Mouse (Mus musculus): Measurements from ENCODE around the gene Tstd2. TPM values are rescaled to one million over a fixed set of nuclear protein-coding genes. Genes with fewer than 3 reads are reported as not detected.

Tstd2 gene
- polyA plus RNA-seq, 1 experiment from 2014 or later, result 34.0 TPM

DNA sequence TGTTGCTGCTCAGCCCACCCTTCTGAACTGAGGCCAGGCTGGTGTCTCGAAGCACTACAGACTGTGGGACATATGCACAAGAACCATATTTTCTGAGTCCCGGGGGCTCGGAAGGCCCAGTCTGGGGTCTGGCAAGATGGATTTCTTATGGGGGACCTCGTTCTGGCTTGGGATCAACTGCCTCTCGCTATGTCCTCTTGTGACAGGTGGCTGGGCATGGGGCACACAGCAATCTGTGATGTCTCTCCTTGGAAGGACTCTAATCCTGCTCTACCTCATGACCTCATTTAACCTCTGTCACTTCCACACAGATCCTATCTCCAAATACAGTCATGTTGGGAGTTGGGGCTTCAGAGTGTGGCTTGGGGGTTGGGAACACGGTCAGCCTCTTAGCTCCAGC lies 65.9 kb downstream of the Tstd2 start:
- Histone ChIP-seq H3K4me3 (no peak overlapping the region), H3K27ac (replicated peaks) (no peak overlapping the region), H3K4me1 (replicated peaks) (no peaks in the 10 kb centered on the region), H3K4me2 (no peak overlapping the region), H3K27me3 (no peaks in the 10 kb centered on the region), H3K9ac (no peak overlapping the region), H3K9me3 (no peaks in the 10 kb centered on the region), H3K36me3 (no peaks in the 10 kb centered on the region)
- whole genome bisulfite sequencing, result 90% methylated on average over 6 of the region's 6 CpGs
- ATAC-seq (ENCODE audit: low FRiP score, low read depth), result no peak

DNA sequence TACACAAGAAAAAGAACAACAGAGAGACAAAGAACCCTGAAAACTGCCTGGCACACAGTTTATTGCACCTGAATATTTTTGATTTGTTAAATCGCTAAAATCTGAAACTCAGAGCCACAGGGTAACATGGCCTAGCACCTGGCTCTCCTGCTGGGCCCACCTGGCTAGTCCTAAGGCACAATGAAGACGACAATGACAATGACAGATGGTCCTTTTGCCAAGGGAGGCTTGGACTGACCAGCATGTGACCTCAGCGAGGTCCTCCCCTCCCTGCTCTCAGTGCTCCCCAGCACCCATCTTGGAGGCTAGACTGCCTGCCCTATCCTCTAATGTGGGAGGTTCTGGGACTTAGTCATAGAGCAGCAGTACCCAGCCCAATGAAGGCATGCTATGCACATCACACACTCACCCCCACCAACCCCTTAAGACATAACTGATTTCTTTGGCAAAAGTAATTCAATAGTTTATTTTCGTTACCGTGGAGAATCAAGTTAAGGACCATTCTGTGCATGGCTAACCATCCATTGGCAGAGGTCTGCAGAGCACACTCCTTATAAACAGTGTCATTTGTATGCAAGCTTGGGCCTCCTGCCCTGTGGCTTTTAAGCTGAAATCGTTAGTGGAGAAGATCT lies 68.5 kb downstream of the Tstd2 start:
- no peak overlapping the region for H3K27ac ChIP-seq (replicated peaks)
- ATAC-seq (ENCODE audit: low FRiP score, low read depth), result peak; percentile 54; the same call in 1 of the 2 replicates
- WGBS, result 43% methylated on average over 6 of the region's 6 CpGs
- no peaks in the 10 kb centered on the region for H3K36me3 ChIP-seq
- H3K27me3 ChIP-seq, result no peaks in the 10 kb centered on the region
- no peak overlapping the region for H3K4me3 ChIP-seq
- H3K9ac ChIP-seq, result no peak overlapping the region
- H3K4me2 ChIP-seq, result no peak overlapping the region
- H3K4me1 ChIP-seq (replicated peaks), result no peaks in the 10 kb centered on the region
- H3K9me3 ChIP-seq, result no peaks in the 10 kb centered on the region

DNA sequence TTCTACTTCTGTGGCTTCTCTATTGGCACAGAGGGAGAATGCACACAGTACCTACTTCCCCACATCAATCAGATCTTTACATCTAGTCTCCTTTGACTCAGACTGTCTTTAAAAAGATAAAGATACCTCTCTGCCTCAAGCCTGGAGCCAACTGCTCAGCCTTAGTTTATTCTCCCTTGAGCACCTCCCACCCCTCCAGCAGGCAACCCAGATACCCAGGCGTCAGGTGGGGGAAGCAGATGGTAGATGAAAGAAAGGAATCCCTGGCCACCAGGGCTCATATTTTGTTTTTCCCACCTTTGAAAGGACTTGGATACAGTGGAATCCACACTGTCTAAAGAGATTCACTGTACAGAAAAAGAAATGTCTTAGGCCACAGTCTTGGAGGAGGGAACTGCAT lies 69.9 kb downstream of the Tstd2 start:
- Histone ChIP-seq H3K27me3 (no peaks in the 10 kb centered on the region), H3K4me1 (replicated peaks) (no peaks in the 10 kb centered on the region), H3K27ac (replicated peaks) (no peak overlapping the region), H3K9me3 (no peaks in the 10 kb centered on the region), H3K9ac (no peak overlapping the region), H3K4me3 (no peak overlapping the region), H3K36me3 (no peaks in the 10 kb centered on the region), H3K4me2 (no peak overlapping the region)
- ATAC-seq (ENCODE audit: low FRiP score, low read depth), result no peak
- 37% methylated on average over 1 of the region's 1 CpGs for WGBS

DNA sequence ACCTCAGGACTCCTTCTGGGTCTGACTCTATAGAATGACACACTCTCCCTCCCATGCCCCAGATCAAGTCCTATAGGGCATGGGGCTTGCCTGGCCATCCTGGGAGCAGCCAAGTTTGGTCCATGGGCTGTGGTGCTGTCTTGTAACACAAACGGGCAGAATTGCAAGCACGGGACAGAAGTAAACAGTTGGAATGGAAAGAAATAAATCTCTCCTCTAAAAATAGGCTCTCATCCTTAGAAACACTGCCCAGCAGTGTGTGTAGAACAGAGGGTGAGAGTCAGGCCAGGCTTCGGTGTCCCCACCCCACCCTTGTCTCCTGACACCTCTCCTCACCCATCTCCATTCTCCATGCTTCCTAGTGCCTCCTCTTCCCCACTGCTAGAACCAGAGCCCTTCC lies 70.4 kb downstream of the Tstd2 start:
- Histone ChIP-seq H3K27me3 (no peaks in the 10 kb centered on the region), H3K4me1 (replicated peaks) (no peaks in the 10 kb centered on the region), H3K4me3 (no peak overlapping the region), H3K4me2 (no peak overlapping the region), H3K36me3 (no peaks in the 10 kb centered on the region), H3K9me3 (no peaks in the 10 kb centered on the region), H3K9ac (no peak overlapping the region), H3K27ac (replicated peaks) (no peak overlapping the region)
- 89% methylated on average over 3 of the region's 3 CpGs for WGBS
- ATAC-seq (ENCODE audit: low FRiP score, low read depth), result no peak

DNA sequence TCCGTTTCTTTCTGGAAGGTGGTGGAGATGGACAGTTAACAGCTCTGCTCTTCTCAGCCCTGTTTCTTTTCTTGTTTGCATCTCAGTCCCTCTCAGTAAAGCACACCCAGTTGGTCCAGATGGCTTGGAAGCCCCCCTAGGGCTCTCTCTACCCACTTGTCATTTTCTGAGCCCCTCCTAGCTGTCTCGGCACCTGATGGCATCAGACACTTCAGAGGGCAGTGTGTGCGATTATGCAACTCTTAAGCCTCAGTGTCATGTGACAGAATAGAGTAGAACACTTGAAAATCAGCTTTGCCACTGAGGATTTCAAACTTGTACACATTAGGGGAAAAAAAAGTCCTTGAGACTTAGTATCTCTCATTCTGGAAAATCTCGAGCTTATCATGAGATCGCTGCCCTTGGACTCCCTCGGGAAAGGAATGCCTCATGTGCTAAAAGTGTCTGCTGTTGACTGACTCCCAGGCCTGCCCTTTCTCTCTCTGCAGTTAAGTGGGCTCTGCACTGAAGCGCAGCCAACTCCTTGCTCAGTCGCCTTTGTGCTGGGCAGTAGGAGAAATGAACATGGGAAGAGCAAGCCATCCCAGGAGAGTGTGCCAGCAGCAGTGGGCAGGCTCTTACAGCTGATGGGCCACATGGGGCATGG lies 72.7 kb downstream of the Tstd2 start:
- Histone ChIP-seq H3K27ac (replicated peaks) (no peak overlapping the region), H3K4me2 (no peak overlapping the region), H3K36me3 (no peaks in the 10 kb centered on the region), H3K9me3 (no peaks in the 10 kb centered on the region), H3K4me1 (replicated peaks) (no peaks in the 10 kb centered on the region), H3K9ac (no peak overlapping the region), H3K4me3 (no peak overlapping the region), H3K27me3 (no peaks in the 10 kb centered on the region)
- WGBS, result 67% methylated on average over 8 of the region's 8 CpGs
- no peak for ATAC-seq (ENCODE audit: low FRiP score, low read depth)

DNA sequence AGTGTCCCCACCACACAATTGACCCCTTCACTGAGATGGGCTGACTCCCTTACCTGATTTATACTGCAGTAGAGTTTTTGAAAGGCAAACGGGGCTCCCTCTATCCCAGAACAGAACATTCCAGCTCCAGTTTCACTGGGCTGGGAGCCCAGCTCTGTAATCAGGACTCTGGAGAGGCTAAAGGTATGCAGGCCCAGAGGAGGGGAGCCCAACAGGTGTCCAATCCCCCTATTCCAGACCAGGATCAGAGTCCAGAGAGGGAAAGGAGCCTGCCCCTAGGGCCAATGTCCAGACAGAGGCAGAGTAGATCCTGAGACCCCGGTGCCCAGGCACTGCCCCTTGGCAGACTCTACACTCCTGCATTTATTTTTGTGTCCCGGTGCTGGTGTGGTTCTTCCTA lies 73.5 kb downstream of the Tstd2 start:
- Histone ChIP-seq H3K27me3 (no peaks in the 10 kb centered on the region), H3K4me1 (replicated peaks) (no peaks in the 10 kb centered on the region), H3K9me3 (no peaks in the 10 kb centered on the region), H3K4me2 (no peak overlapping the region), H3K27ac (replicated peaks) (no peak overlapping the region), H3K9ac (no peak overlapping the region), H3K4me3 (no peak overlapping the region), H3K36me3 (no peaks in the 10 kb centered on the region)
- no peak for ATAC-seq (ENCODE audit: low FRiP score, low read depth)
- WGBS, result 82% methylated on average over 3 of the region's 3 CpGs

Other genes starting within 250 kb of the Tstd2 start
- 0.34 and 0.49 TPM in 2 replicates for gene Ccdc180, start 248.4 kb downstream of the Tstd2 start, polyA plus RNA-seq (2015; fragmentation: Nextera tagmentation; extraction: Ambion mirVana)
- 28.6 and 30.0 TPM in 2 replicates for gene Tdrd7, start 173.4 kb downstream of the Tstd2 start, polyA plus RNA-seq (2015; fragmentation: Nextera tagmentation; extraction: Ambion mirVana)
- 1.6 and 1.9 TPM in 2 replicates for gene Tmod1, start 99.8 kb downstream of the Tstd2 start, polyA plus RNA-seq (2015; fragmentation: Nextera tagmentation; extraction: Ambion mirVana)
- gene Ncbp1, start 81 bp downstream of the Tstd2 start, polyA plus RNA-seq (2015; fragmentation: Nextera tagmentation; extraction: Ambion mirVana), result 71.5 and 73.4 TPM in 2 replicates
- gene Xpa, start 57.6 kb upstream of the Tstd2 start, polyA plus RNA-seq (2015; fragmentation: Nextera tagmentation; extraction: Ambion mirVana), result 30.4 and 30.7 TPM in 2 replicates
- not detected in 2 replicates for gene Foxe1, start 204.9 kb upstream of the Tstd2 start, polyA plus RNA-seq (2015; fragmentation: Nextera tagmentation; extraction: Ambion mirVana)

All from hindbrain, embryonic 15.5 days (tissue).